Mouse (Mus musculus): Measurements from ENCODE around the gene Gm5460.

Gene Gm5460

DNA sequence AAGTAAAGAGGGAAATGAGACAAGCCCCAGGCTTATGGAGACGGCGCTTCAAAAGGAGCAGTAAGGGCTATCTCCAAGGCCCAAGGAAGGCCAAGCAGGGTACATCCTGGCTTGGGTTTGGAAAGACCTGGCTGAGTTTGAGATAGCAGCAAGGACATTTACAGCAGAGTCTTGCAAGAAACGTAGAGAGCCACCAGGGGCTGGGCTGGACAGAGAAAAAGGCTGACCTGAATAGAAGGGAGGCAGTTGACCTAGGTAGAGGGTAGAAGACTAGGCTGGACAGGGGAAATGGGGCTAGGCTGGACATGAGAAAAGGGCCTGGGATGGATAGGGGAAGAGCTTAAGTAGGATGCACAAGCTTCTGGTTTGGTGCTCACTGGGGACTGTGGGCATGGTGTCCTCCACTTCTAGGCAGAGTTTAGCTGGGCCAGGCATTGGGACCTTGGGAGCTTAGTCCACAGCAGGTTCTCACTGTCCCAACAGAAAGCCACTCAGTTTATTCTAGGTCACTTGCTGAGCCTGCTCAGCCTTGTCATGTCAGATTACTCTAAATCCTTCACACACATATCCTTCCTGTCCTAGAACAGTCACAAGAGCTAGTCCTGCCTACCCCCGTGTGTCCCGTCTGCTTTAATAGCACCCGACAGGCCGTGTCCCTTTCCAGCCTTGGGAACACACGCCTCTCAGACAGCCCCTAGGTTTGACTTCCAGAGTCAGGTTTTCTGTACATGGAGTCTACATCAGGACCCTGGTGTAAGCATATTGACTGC lies 17.5 kb downstream of the Gm5460 start:
- TF ChIP-seq GATA4 (IDR thresholded peaks at IDR 0.05; ENCODE audit: insufficient replicate concordance, low read length), result no peak

DNA sequence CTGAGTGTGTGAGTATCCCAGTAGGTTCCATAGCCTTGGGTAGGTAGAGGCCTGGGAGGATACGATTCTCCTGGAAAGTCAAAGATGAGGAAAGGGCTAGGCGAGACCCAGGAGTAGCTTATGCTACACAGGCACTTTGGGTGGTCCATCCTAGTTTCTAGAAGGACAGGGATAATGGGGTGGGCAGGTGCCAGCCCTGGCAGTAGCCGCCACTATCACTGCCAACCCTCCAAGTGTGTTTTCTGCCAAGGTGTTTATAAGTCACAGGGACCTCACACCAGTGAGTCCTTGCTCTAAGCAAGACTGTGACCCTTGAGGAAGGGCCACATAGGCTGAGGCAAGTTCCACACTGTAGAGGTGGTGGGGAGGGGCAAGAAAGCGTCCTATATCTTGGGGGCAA lies 24.7 kb downstream of the Gm5460 start:
- no peak for TF ChIP-seq GATA4 (IDR thresholded peaks at IDR 0.05; ENCODE audit: insufficient replicate concordance, low read length)

DNA sequence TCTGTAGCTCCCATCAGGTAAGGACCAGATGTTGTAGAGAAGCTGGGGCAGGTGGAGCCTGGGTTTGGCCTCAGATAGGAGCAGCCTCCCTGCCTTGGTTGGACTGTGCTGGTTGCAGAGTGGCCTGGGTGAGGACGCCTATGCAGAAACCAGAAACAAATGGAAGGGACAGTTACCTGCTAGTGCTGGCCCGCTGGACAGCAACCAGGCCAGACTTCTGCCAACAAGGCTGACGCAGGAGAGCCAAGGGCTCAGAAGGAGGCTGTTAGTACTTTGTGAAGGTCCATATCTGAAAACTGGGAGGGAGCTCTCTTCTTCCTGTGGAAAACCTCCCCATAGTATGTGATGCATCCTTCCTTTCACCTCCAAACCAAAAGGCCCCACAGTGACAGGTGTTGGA lies 26.8 kb downstream of the Gm5460 start:
- no peak for TF ChIP-seq GATA4 (IDR thresholded peaks at IDR 0.05; ENCODE audit: insufficient replicate concordance, low read length)

GRCm38 (mm10) chr14:34050101-34050779 lies 33.7 kb downstream of the Gm5460 start:
- no peak for TF ChIP-seq GATA4 (IDR thresholded peaks at IDR 0.05; ENCODE audit: insufficient replicate concordance, low read length)

DNA sequence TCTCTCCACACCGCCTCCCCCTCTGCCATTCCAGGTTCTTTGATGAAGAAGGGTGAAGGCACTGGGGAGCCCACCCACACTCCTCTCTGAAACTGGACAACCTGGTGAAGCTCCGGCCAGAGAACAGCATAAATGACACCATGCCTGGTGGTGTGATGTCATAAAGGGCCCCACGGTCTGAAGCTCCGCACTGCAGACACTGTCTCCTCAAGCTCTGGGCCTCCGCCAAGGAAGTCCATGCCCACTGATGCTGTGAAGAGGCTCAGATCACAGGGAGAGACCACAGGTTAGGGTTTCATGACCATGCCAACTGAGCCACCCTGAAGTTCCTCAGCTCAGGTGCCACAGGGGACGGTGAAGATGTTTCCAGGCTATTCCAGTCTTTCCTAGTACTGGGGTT lies 36.0 kb downstream of the Gm5460 start, which contains the start of gene Antxrl:
Gene Antxrl (plus strand): TSS at position 192 of the 400 bp plus-strand sequence.
- TF ChIP-seq GATA4 (IDR thresholded peaks at IDR 0.05; ENCODE audit: insufficient replicate concordance, low read length), result no peak

- TF ChIP-seq GATA4 (IDR thresholded peaks at IDR 0.05; ENCODE audit: insufficient replicate concordance, low read length), result no peak
These were observed 55.1 kb downstream of the Gm5460 start for GRCm38 (mm10) chr14:34071665-34072064.

DNA sequence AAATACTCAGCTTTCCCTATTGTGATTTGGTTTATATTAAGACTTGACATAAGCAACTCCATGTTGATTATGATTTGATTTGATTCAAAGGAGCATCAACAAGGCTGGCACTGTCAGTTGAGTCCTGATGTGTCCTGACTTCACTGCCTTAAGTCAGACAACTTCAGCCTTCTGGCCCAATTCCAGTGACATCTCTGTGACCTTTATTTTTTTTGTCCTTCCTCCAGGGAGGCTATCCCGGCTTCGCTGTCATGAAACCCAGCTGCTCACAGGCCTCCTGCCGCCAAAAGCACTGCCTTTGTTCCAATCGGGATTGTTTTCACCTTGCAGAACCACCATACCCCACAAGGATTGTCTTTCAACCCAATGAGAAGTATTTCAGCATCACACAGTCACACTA lies 58.8 kb downstream of the Gm5460 start:
- no peak for TF ChIP-seq GATA4 (IDR thresholded peaks at IDR 0.05; ENCODE audit: insufficient replicate concordance, low read length)

GRCm38 (mm10) chr14:34077222-34077621 lies 60.7 kb downstream of the Gm5460 start:
- no peak for TF ChIP-seq GATA4 (IDR thresholded peaks at IDR 0.05; ENCODE audit: insufficient replicate concordance, low read length)

DNA sequence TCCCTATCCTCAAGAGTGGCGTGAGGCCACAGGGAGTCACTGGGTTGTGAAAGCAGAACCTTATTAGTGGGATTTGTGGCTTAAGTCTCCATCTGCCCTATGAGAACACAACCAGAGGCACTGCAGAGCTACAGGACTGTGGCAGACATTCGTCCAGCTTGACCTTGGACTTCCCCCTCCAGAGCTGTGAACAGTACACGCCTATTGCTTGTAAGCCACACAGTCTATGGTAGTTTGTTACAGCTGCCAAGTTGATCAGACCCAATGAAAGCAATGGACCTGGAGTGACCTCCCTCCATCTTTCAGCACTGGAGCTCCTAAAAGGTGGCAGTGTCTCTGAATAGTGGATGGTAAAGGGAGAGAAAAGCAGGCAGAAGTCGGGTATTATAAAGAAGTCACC lies 61.7 kb downstream of the Gm5460 start:
- TF ChIP-seq GATA4 (IDR thresholded peaks at IDR 0.05; ENCODE audit: insufficient replicate concordance, low read length), result no peak

GRCm38 (mm10) chr14:34080321-34080997 lies 63.9 kb downstream of the Gm5460 start:
- TF ChIP-seq GATA4 (IDR thresholded peaks at IDR 0.05; ENCODE audit: insufficient replicate concordance, low read length), result no peak

GRCm38 (mm10) chr14:34085731-34086130 lies 69.2 kb downstream of the Gm5460 start, which contains the start of gene Anxa8:
TSS of gene Anxa8 (plus strand) at chr14:34085981.
- no peak for TF ChIP-seq GATA4 (IDR thresholded peaks at IDR 0.05; ENCODE audit: insufficient replicate concordance, low read length)

DNA sequence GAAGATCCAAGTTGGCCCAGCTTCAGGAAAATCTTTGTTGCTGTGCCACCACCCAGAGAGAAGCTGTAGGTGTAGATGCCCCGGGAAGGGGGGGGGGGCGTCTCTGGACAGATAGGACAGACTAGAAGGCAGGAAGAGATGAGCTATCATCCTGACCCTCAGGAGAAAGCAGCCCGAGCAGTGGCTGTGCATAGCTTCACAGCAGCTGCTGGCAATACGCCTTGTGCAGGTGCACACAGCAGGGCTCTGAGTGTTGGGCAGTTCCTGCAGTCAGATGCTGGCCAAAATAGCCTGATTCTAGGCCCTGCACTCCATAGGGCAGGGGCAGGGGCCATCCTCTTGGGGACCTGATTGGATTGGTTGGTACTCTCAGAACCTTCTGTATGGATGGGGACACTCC lies 70.2 kb downstream of the Gm5460 start:
- TF ChIP-seq GATA4 (IDR thresholded peaks at IDR 0.05; ENCODE audit: insufficient replicate concordance, low read length), result no peak

GRCm38 (mm10) chr14:34087856-34088398 lies 71.4 kb downstream of the Gm5460 start:
- TF ChIP-seq GATA4 (IDR thresholded peaks at IDR 0.05; ENCODE audit: insufficient replicate concordance, low read length), result no peak

- no peak for TF ChIP-seq GATA4 (IDR thresholded peaks at IDR 0.05; ENCODE audit: insufficient replicate concordance, low read length)
These were observed 73.2 kb downstream of the Gm5460 start for GRCm38 (mm10) chr14:34089796-34090195.

DNA sequence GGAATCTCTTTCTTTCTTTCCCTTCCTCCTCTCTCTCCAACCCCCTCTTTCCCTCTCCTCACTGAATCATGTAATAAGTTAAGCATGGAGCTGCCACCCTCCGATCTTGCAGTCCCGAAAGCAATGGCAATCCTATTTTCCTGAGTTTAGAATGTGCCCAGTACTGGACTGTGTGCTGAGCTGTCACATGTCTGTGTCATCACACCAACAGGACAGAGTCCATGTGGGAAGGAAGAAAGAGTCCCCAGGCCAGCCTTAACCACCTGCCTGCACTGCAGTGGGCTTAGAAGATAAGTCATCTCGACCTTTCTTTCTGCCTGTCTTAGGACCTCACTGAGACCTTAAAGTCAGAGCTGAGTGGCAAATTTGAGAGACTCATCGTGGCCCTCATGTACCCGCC lies 74.9 kb downstream of the Gm5460 start:
- no peak for TF ChIP-seq GATA4 (IDR thresholded peaks at IDR 0.05; ENCODE audit: insufficient replicate concordance, low read length)

- no peak for TF ChIP-seq GATA4 (IDR thresholded peaks at IDR 0.05; ENCODE audit: insufficient replicate concordance, low read length)
These were observed 76.3 kb downstream of the Gm5460 start for GRCm38 (mm10) chr14:34092856-34093255.
